Mouse (Mus musculus) midbrain, embryonic 16.5 days (tissue): ENCODE data around the gene Atat1. TPM values are rescaled to one million over a fixed set of nuclear protein-coding genes. Genes with fewer than 3 reads are reported as not detected.
A peak's percentile ranks its signal among the peaks of the same experiment; 100 is the strongest.

Experiments used
- ATAC-seq: fragments of 200-750 bp; cut with Nextera tagmentation; 2 replicates; pipeline ENCODE4 v1.8.0; 2017; ENCODE audit warnings: moderate TSS enrichment
- H3K27ac ChIP-seq: fragments of 300-500 bp; sonication (generic); 2 replicates; pipeline ENCODE4 v1.5.1; 2014; ENCODE audit warnings: mild to moderate bottlenecking, low read length, mixed read lengths
- H3K27me3 ChIP-seq: fragments of 300-500 bp; sonication (generic); 2 replicates; pipeline ENCODE4 v1.6.1; 2014; ENCODE audit warnings: low read depth, low read length, mixed read lengths; ENCODE audit not compliant: control insufficient read depth, insufficient read depth
- H3K36me3 ChIP-seq: fragments of 300-500 bp; sonication (generic); 2 replicates; pipeline ENCODE4 v1.6.1; 2014; ENCODE audit warnings: mild to moderate bottlenecking, low read length, moderate library complexity, mixed read lengths; ENCODE audit not compliant: control insufficient read depth, insufficient read depth
- H3K4me1 ChIP-seq: fragments of 300-500 bp; sonication (generic); 2 replicates; pipeline ENCODE4 v1.6.1; 2014; ENCODE audit warnings: mild to moderate bottlenecking, low read length, mixed read lengths; ENCODE audit not compliant: control insufficient read depth, insufficient read depth
- H3K4me2 ChIP-seq: fragments of 300-500 bp; sonication (generic); 2 replicates; pipeline ENCODE4 v1.6.1; 2014; ENCODE audit warnings: mild to moderate bottlenecking, low read length, mixed read lengths
- H3K4me3 ChIP-seq: fragments of 300-500 bp; sonication (generic); 2 replicates; pipeline ENCODE4 v1.5.1; 2014; ENCODE audit warnings: low read depth, mild to moderate bottlenecking, low read length, moderate library complexity, mixed read lengths
- H3K9ac ChIP-seq: fragments of 300-500 bp; sonication (generic); 2 replicates; pipeline ENCODE4 v1.6.1; 2014; ENCODE audit warnings: low read depth, low read length, mixed read lengths
- H3K9me3 ChIP-seq: fragments of 300-500 bp; sonication (generic); replicated peaks from 2 replicates; pipeline ENCODE4 v1.6.1; 2014; ENCODE audit warnings: mild to moderate bottlenecking, low read length, mixed read lengths; ENCODE audit not compliant: control insufficient read depth, poor library complexity, severe bottlenecking
- WGBS: fragments of 180-500 bp; shearing (Covaris S2); extraction: QIAGEN DNeasy Blood & Tissue Kit; methylation state at CpG from one replicate; pipeline ENCODE4 v1.1.7; 2014; 5-methylcytosine and 5-hydroxymethylcytosine counted together
- microRNA counts: library from miRNA; unstranded; fragments of <30 nt; microRNA quantifications from one replicate; lab custom pipeline; 2016
- microRNA-seq: library from miRNA; unstranded; fragments of <30 nt; microRNA quantifications from one replicate; pipeline ENCODE4, GENCODE M21; 2017
- polyA plus RNA-seq: library from polyadenylated mRNA; unstranded; fragments of >200 nt; fragmentation: Nextera tagmentation; extraction: Ambion mirVana; gene quantifications from 2 replicates; pipeline ENCODE4 v1.2.1, GENCODE M21; 2015

Atat1 gene
- polyA plus RNA-seq, 1 experiment from 2014 or later: 465 TPM

GRCm38 (mm10) chr17:35864832-35865353, 45.0 kb downstream of the Atat1 start:
- H3K4me3 ChIP-seq: peak overlapping the region; percentile 74
- peak overlapping the region; percentile 85 for H3K9ac ChIP-seq
- H3K9me3 ChIP-seq: no peaks in the 10 kb centered on the region
- H3K27me3 ChIP-seq: no peaks in the 10 kb centered on the region
- peak overlapping the region; percentile 95 for H3K27ac ChIP-seq
- peaks cover 44% of the 10 kb centered on the region for H3K4me1 ChIP-seq
- H3K4me2 ChIP-seq: peak overlapping the region; percentile 95
- H3K36me3 ChIP-seq: no peaks in the 10 kb centered on the region
- ATAC-seq: no peak
- WGBS: 21% methylated on average over 10 of the region's 10 CpGs

- Histone ChIP-seq H3K4me2 (peak within 1 kb of the TSS; percentile 70), H3K27me3 (no peaks in the 10 kb centered on the region), H3K9me3 (no peaks in the 10 kb centered on the region), H3K27ac (peak within 1 kb of the TSS; percentile 94), H3K36me3 (peaks cover 5% of the 10 kb centered on the region; the same call in 1 of the 2 replicates), H3K4me1 (peaks cover 14% of the 10 kb centered on the region), H3K9ac (peak within 1 kb of the TSS; percentile 86), H3K4me3 (peak within 1 kb of the TSS; percentile 83)
- peak; percentile 93 for ATAC-seq
- under 1% methylated on average over 47 of the region's 47 CpGs for WGBS
Measured at GRCm38 (mm10) chr17:35861198-35861857, 48.5 kb downstream of the Atat1 start, which contains the start of gene Nrm. Gene Nrm (plus strand): TSS chr17:35861318.

- no peaks in the 10 kb centered on the region for H3K9me3 ChIP-seq
- H3K9ac ChIP-seq: peak overlapping the region; percentile 86
- H3K4me2 ChIP-seq: peak overlapping the region; percentile 70
- ATAC-seq: peak; percentile 3
- H3K4me1 ChIP-seq: peaks cover 14% of the 10 kb centered on the region
- 5% methylated on average over 12 of the region's 12 CpGs for WGBS
- peak overlapping the region; percentile 94 for H3K27ac ChIP-seq
- H3K36me3 ChIP-seq: peaks cover 5% of the 10 kb centered on the region; the same call in 1 of the 2 replicates
- no peaks in the 10 kb centered on the region for H3K27me3 ChIP-seq
- peak overlapping the region; percentile 83 for H3K4me3 ChIP-seq
Measured at GRCm38 (mm10) chr17:35860831-35861197, 49.1 kb downstream of the Atat1 start.

DNA sequence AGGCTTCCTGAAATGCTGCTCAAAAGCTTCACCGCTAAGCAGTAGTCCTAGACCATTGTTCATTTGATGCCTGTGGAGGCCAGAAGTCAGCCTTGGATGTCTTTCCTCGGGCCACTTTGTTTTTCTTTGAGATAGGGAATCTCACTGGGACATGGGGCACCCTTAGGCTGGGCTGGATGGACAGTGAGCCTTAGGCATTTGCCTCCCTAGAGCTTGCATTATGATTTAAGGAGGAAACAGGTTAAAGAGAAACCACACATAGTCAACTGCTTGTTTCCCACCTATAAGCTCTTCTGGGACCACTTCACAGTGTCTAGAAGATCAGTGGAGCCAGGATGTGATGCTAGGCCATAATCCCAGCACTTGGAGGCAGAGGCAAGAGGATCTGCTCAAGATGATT, 50.0 kb downstream of the Atat1 start:
- H3K27me3 ChIP-seq: no peaks in the 10 kb centered on the region
- no peaks in the 10 kb centered on the region for H3K9me3 ChIP-seq
- no peak overlapping the region for H3K9ac ChIP-seq
- WGBS: 72% methylated on average over 2 of the region's 2 CpGs
- H3K4me1 ChIP-seq: peaks cover 12% of the 10 kb centered on the region
- H3K4me2 ChIP-seq: no peak overlapping the region
- no peak overlapping the region for H3K27ac ChIP-seq
- H3K36me3 ChIP-seq: peaks cover 5% of the 10 kb centered on the region; the same call in 1 of the 2 replicates
- ATAC-seq: no peak
- no peak overlapping the region for H3K4me3 ChIP-seq

DNA sequence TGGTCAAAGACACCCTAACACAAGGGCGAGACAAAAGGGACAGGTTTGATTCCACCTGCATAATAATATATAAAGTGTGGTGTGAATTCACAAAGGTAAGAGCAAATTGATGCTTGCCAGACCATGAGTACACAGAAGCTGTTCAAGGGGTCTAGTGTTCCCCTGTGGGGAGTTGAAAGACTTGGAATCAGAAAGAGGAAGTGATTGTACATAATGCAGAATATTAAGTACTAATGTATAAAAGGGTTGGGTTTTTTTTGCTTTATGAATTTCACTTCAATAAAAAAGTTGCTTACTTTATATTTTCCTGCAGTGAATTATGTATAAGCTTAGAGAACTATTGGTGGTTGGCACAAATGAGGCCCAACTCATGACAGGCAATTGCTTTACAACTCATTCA, 50.5 kb downstream of the Atat1 start:
- H3K4me3 ChIP-seq: no peak overlapping the region
- no peaks in the 10 kb centered on the region for H3K27me3 ChIP-seq
- H3K36me3 ChIP-seq: peaks cover 5% of the 10 kb centered on the region; the same call in 1 of the 2 replicates
- H3K9ac ChIP-seq: no peak overlapping the region
- H3K4me2 ChIP-seq: no peak overlapping the region
- peaks cover 8% of the 10 kb centered on the region for H3K4me1 ChIP-seq
- no peak for ATAC-seq
- H3K27ac ChIP-seq: no peak overlapping the region
- WGBS: 94% methylated on average over 1 of the region's 1 CpGs
- no peaks in the 10 kb centered on the region for H3K9me3 ChIP-seq

DNA sequence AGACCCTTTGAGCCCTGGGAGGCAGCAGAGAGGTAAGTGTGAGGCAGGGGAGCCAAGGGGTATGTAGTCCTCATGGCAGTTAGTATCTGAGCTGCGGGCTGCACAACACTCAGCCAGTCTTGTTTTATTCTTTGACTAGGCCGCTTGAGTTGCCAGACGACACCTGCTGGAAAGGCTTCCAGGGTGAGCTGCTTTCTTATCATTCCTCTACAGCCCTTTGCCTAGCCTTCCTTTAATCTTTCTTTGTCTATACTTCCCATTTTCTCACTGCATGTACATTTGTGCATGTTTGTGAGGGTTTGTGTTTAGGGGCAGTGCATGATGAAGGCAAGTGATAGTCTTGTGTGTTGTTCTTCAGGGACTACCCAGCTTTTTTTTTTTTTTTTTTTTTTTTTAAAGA, 58.9 kb downstream of the Atat1 start:
- Histone ChIP-seq H3K27ac (no peak overlapping the region), H3K9me3 (no peaks in the 10 kb centered on the region), H3K9ac (no peak overlapping the region), H3K4me1 (no peaks in the 10 kb centered on the region), H3K36me3 (peaks cover 34% of the 10 kb centered on the region), H3K27me3 (no peaks in the 10 kb centered on the region), H3K4me2 (no peak overlapping the region), H3K4me3 (no peak overlapping the region)
- 88% methylated on average over 3 of the region's 3 CpGs for WGBS
- ATAC-seq: no peak

DNA sequence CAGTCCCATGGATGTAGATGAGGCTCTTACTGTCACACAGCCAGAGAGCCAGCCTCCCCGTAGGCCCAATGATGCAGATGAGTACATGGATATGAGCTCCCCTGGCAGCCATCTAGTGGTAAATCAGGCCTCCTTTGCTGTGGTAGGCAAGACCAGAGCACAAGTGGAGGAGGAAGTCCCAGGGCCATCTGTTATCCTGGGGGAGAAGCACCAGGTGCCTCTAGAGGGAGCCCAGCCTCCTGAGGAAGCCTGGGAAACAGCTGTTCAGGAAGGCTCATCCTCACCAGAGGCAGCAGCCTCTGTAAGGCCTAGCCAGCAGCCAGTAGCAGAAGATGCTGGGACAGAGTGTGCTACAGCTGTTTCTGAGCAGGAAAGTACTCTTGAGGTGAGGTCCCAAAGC, 61.8 kb downstream of the Atat1 start:
- WGBS: 57% methylated on average over 1 of the region's 1 CpGs

More for the DNA sequence above, 61.8 kb downstream of the Atat1 start:
- Histone ChIP-seq H3K4me1 (no peaks in the 10 kb centered on the region), H3K27me3 (no peaks in the 10 kb centered on the region), H3K27ac (no peak overlapping the region), H3K9ac (0 out of 2 replicates have a peak overlapping the region, but pooled peaks have one; percentile 20), H3K36me3 (peaks cover 34% of the 10 kb centered on the region), H3K9me3 (no peaks in the 10 kb centered on the region), H3K4me3 (no peak overlapping the region), H3K4me2 (no peak overlapping the region)
- ATAC-seq: no peak

MicroRNAs encoded within 50 kb of the gene (microRNA counts, 519-probe panel; counts per million panel counts)
- microRNA mmu-miR-1894-3p (lab: Ali Mortazavi, UCI) (386 counts per million, percentile 18 among the panel's probes with 10 or more counts), microRNA mmu-miR-1894-5p (lab: Ali Mortazavi, UCI) (1,825 counts per million, percentile 38 among the panel's probes with 10 or more counts)

Small RNAs within 50 kb of the gene (microRNA-seq; reads per million reads assigned to microRNA genes)
- gene Gm28033: 1.0 reads per million
- not detected for gene Mir1894

Other genes with a start within 250 kb of the Atat1 start
- 15.1 and 15.3 TPM in 2 replicates for gene Vars2, start 242.5 kb downstream of the Atat1 start, polyA plus RNA-seq
- gene Gtf2h4, start 236.3 kb downstream of the Atat1 start, polyA plus RNA-seq: 26.5 and 27.3 TPM in 2 replicates
- 87.8 and 103 TPM in 2 replicates for gene Ddr1, start 205.5 kb downstream of the Atat1 start, polyA plus RNA-seq
- gene Ier3, start 88.4 kb downstream of the Atat1 start, polyA plus RNA-seq: 8.9 and 10.5 TPM in 2 replicates
- gene Flot1, start 86.8 kb downstream of the Atat1 start, polyA plus RNA-seq: 102 and 104 TPM in 2 replicates
- 1,852 and 1,913 TPM in 2 replicates for gene Tubb5, start 71.8 kb downstream of the Atat1 start, polyA plus RNA-seq
- gene Mdc1, start 68.6 kb downstream of the Atat1 start, polyA plus RNA-seq: 8.6 and 10.3 TPM in 2 replicates
- gene Nrm, start 48.8 kb downstream of the Atat1 start, polyA plus RNA-seq: 13.5 and 14.6 TPM in 2 replicates
- 18.4 and 18.8 TPM in 2 replicates for gene Ppp1r18, start 44.5 kb downstream of the Atat1 start, polyA plus RNA-seq
- gene Dhx16, start 30.3 kb downstream of the Atat1 start, polyA plus RNA-seq: 28.4 and 30.5 TPM in 2 replicates
- 63.9 and 76.4 TPM in 2 replicates for gene 2310061I04Rik, start 12.6 kb downstream of the Atat1 start, polyA plus RNA-seq
- 46.9 and 54.4 TPM in 2 replicates for gene Mrps18b, start 6.3 kb upstream of the Atat1 start, polyA plus RNA-seq
- 38.9 and 43.0 TPM in 2 replicates for gene Ppp1r10, start 6.4 kb upstream of the Atat1 start, polyA plus RNA-seq
- gene Abcf1, start 59.7 kb upstream of the Atat1 start, polyA plus RNA-seq: 90.7 and 93.8 TPM in 2 replicates
- gene Gnl1, start 69.8 kb upstream of the Atat1 start, polyA plus RNA-seq: 63.3 and 66.8 TPM in 2 replicates
- 102 and 107 TPM in 2 replicates for gene Prr3, start 70.2 kb upstream of the Atat1 start, polyA plus RNA-seq
- 8.0 and 8.8 TPM in 2 replicates for gene H2-T24, start 110.5 kb upstream of the Atat1 start, polyA plus RNA-seq
- gene H2-T23, start 122.8 kb upstream of the Atat1 start, polyA plus RNA-seq: 4.1 and 4.8 TPM in 2 replicates
- gene H2-T22, start 132.7 kb upstream of the Atat1 start, polyA plus RNA-seq: 5.3 and 6.2 TPM in 2 replicates
- gene Gm6034, start 132.9 kb upstream of the Atat1 start, polyA plus RNA-seq: not detected in 2 replicates
- gene Gm11127, start 148.3 kb upstream of the Atat1 start, polyA plus RNA-seq: not detected in 2 replicates
- not detected in 2 replicates for gene Gm19684, start 211.6 kb upstream of the Atat1 start, polyA plus RNA-seq
- not detected in 2 replicates for gene Gm7030, start 219.3 kb upstream of the Atat1 start, polyA plus RNA-seq